Mouse (Mus musculus) spleen, postnatal 36 days (tissue): ENCODE measurements at regions not wholly inside any gene's neighbourhood (a gene's known extent, or its start where the extent isn't known, plus 50 kb on each side); places are given as distances from the start of the nearest gene placed in this dataset.
"Not testable (repeated sequence)": the region's sequence is repeated elsewhere in the genome, so short reads cannot be mapped to it uniquely, and the experiment has no call there.

ENCODE experiments used
- DNase-seq, 2 experiments: peaks; one replicate each; pipeline ENCODE4 v3.0.0; 2022; ENCODE audit warnings: low spot score in 2 of 2, mixed read lengths in 1 of 2

DNA sequence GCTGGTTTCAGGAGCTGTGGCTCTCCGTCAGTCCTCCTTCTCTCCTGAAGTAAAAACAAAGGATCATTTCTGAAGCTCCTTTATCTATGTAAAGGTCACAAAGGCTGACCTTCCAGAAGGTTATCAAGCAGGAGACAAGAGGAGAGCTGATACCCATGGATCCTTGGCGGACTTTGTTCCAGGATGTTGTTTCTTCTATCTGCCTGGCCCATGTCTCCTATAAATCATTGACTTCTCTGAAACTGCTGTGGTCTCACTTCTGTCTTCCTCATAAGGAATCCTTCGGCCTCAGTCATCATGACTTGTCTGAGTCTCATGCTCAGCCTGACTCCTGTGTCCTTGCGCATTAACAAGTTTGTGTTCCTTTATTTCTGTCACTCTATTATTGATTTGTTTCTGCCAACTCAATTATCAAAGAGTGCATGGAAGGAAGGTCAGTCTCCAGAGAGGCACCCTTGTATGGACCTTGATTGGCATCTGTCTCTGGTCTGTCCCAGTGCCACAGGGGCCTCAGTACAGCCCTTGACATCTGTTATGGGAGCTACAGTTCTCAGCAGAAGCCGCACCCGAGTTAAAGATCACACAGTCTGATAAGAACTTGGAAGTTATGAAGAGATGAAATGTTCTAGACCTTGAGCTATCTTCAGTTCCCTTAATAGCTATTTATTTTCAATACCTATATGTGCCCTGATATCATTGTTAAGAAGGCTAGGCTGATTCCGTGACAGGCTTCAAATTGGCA, 53.2 kb upstream of the Dazl start:
- DNase-seq, result no peak

DNA sequence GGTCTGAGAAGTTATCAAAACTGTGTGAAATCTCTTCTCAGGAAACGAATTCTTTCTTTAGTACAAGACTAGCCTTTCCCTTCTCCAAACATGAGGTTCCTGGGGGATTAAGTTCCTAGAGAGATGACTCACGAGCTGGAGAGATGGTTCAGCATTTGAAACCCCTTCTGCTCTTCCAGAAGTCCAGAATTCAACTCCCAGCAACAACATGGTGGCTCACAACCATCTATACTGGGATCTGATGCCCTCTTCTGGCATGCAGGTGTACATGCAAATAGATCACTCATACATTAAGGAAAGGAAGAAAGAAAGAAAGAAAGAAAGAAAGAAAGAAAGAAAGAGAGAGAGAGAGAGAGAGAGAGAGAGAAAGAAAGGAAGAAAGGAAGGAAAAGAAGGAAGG, 60.4 kb upstream of the Dazl start:
- not testable (repeated sequence) for DNase-seq

DNA sequence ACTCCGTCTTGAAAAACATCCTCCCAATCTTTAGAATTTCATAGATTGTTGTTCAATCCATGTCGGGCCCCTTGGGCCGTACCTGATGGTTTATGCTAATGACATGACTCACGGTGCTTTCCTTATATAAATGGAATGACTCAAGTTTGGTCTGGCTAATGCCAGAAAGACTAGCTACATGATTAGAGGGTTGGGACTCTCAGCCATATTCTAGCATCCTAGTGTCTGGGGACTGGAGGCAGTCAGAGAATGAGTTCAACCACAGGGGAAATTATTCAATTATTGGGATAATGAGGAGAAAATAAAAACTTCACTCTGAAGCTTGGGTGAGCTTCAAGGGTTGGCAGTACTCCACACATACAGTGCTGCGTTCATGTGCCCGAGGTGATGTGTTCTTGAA, 60.9 kb upstream of the Dazl start:
- DNase-seq, result no peak

DNA sequence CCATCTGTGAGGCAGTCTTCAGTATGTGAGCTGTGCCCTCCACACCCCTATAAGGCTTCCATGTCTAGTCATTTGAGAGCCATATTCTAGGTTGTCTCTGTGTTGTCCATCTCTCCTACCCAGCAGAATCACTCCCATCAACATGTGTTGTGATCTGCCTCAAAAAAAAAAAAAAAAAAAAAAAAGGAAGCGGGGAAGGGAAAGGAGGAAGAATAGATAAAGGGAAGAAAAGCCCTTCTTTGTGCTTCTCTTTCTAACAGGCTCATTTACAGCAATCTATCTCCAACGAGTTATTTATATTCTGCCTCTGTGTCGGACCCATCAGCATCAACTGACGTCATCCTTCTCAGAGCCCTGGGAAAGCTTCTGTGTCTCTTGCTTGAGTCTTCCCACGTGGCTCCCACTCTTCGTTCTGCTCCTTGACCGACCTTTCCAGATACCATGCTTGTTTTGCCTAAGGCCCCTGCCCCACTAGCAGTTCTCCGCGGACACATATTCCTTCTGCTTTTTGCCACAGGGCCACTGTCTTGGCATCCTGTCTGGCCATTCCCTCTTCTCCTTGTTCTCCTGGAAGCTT, 68.3 kb upstream of the Dazl start:
- no peak for DNase-seq

DNA sequence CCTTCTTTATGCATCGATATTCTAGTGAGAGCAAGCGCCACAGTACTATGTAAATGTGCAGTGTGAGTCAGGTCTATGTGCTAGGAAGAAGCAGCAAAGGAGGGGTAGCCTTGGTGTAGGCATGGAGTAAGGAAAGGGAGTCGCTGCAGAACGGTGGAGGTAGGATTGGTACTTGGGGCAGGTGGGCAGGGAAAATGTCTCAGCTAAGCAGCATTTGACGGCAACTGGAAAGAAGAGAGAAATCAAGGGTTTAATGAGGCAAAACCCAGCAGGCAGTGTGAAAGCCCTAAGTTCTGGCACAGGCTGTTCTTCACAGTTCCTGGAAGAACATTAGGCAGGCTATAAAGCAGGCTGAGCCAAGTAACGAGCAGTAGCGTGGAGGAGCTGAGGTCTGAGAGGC, 72.0 kb upstream of the Dazl start:
- no peak for DNase-seq

DNA sequence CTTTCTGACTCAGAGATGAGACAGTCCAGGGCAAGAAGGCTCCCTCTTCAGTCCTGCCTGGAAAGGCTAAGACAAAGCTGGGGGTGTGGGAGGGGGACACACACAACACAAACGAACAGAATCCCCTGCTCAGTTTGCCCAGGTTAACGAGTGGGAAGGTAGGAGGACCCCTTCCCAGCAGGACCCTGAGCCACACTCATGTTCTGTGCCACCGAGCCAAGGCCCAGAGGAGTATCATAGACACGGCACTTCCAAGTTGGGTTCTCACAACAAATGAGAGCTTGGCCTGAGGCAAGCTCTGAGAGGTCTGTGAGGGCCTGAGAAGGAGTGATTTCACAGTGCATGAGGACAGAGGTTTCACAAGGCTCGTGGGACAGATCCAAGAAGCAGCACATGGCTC, 72.7 kb upstream of the Dazl start:
- no peak for DNase-seq

DNA sequence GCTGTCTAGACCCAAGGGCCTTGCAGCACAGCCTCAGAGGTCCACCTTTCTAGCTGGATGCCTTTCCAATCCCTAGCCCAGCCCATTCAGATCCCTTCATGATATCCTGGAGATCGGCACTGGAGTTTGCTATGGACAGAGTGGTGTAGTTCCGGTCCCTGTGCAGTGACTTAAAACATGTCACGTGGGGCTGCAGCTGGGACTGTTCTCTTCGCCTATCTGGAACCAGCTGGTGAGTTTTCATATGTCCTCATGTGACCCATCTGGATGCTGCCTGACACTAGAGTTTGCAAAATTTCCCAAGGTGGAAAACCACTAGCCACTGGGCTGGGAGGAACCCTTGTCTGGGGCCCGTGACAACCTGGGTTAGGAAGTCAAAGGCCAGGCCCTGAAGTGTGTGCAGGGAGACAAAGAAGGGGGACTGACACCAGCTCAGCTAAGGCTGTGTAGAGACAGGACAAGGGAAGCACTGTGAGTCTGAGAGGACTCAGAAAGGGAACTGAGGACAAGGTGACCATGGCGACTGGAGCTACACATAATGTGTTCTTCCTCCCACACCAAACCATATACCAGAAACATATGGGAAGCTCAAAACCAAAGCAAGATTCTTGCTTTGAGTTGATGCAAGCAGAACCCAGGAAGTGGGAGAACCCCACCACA, 75.9 kb upstream of the Dazl start:
- DNase-seq, result no peak

DNA sequence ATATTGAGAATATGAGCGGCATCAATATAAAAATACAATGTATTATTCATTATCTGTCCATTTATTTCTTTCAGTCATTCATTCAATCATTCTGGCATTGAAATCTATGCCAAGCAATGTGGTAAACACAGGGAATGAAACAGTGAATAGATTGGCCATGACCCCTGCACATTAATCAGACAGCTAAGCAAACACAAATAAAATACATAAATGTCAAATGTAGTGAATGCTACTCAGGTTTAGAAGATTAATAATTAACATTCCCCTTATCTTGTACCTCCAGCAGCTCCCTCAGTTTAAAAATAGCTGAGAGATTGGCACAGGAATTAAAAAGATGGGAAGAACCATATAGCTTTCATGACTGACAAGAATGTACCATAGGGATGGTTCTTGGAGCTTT, 77.0 kb upstream of the Dazl start:
- no peak for DNase-seq

DNA sequence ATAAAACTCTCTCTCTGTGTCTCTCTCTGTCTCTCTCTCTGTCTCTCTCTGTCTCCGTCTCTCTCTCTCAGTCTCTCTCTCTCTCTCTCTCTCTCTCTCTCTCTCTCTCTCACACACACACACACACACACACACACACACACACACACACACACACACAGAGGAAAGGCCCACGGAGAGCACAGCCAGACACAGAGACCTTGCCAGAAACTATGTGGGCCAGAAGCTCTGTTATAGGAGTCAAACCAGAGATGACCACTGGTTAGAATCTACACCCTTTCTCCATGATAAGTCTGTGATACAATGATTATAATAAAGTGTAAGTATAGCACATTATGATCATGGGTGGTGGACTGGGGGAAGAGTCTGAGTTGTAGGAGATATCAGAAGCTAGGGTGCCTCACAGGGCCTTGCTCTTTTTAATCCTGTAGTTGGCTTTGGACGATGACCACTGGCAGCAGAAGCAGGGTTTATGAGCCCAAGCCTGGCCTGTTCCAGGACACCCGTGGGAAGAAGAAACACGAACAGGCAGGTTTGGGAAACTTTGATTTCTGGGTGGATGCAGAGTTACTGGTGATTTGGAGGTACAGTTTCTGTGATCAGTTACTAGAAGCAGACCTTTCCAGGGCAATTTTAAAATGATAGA, 80.2 kb upstream of the Dazl start:
- no peak for DNase-seq

DNA sequence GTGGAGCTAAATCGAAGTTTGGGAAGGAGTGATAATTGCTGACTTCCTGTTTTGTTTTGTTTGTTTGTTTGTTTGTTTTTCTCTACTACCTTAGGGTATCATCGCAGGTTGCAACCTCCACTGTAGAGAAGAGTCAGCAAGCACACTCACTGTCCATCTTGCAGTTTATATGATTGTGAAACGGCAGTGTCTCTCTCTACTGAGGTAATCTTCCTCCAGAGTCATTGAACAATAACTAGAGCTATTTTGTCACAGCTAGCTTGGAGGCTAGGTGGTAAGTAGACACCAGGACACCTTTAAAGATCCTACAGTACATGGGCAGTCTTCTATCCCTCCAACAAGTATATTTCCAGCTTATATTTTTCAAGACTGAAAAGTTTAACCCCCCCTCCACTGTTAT, 82.0 kb upstream of the Dazl start:
- no peak for DNase-seq

DNA sequence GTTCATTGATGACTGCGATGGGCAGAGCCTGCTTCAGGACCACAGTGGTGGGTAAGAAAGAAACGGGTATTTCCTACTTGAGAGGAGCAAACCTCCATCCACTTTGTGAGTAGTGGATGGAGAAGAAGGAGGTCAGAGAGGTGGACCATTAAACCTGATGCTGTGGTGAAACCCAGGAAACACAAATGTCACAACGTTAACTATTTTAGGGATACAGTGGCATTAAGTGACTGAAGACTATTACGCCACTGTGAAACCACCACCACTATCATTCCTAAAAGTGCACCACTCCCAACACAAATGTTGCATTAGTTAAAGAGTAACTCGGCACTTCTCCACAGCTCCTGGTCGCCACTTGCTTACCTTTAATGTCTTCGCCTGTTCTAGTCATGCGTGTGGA, 83.3 kb upstream of the Dazl start:
- DNase-seq, result no peak

DNA sequence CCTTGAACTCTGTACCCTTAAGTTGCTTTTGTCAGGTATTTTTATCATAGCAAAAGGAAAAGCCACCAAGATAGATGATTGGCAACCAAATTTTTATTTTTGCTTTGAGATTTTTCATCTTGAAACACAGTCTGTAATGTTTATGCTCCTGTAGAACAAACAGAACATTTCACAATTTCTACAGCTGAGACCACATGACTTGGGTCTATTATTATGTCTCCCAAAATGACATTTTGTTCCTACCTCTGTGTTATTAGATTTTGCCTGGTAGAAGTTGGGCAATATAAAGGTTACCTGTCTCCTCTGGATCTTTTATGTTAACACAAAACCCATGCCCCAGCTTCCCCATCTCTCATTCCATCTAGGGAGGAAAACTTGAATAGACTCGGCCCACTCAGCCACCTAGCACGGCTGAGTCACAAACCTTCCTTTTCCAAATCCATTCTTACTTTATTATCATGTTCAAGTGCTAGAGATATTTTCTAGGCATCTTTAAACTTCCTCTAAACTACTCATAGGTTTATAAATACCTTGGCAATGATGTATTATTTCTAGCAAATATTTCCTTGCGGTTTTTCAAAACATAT, 84.8 kb upstream of the Dazl start:
- no peak for DNase-seq

DNA sequence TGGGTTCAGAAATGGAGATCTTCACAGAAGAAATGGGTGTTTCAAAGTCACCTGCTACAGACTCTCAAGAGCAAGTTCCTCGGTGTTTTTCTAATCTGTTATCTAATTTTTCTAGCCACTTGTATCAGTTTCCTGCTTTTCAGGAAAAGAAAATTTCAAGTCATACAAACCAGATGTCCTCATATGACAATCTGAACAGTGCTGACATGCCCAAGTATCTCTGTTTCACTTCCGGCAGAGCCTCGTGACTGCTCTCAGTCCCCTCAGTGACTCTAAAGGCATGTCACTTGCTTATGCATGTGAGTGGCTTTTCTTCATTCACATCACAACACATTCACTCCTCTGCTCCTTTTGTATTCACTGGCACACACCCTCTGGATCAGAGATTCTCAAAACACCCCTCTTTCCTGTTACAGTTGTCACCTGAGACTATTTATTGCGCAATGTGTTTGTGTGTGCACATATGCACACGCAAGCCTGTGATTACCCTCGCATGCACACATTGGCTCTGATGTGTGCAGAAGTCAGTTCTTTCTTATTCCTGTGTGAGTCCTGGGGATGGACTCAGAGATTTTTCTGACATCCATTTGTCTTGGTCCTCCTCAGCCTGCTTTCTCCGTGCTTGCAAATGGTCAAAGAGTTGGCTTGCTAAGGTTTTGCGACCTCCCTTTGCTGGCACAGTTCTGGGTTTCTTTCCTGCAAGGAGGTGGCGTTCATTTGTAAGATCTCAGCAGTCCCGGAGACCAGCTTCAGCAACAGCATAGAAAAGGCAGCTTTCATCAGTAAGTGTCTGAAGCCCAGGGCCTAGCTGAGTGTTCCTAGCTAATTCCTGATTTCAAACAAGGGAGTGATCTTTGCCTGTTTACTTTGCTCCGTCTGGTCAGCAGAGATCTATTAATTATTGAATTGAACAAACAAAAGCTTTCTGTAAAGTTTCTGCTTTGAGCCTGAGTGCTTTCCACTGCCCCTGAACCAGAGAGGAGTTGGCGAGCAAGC, 95.6 kb upstream of the Dazl start:
- peak in 1 of 2 experiments; percentile 15 for DNase-seq

DNA sequence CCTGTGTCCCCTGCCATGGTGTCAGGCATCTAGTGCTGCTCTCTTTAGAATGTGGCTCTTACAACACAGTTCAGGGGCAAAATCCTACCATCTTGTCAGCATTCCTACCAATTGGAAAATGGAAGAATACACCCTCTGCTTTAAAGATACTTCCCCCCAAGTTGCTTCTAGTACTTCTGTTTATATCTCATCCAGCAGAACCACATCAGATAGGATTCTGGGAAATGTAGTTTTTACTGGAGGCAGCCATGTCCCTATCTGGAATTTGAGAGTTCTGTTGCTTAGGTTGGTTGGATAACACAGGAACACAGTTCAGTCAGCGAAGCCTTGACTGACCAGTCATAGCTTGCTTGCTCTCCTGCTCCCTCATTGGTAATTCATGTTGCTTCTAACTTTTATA, 96.7 kb upstream of the Dazl start:
- no peak for DNase-seq

DNA sequence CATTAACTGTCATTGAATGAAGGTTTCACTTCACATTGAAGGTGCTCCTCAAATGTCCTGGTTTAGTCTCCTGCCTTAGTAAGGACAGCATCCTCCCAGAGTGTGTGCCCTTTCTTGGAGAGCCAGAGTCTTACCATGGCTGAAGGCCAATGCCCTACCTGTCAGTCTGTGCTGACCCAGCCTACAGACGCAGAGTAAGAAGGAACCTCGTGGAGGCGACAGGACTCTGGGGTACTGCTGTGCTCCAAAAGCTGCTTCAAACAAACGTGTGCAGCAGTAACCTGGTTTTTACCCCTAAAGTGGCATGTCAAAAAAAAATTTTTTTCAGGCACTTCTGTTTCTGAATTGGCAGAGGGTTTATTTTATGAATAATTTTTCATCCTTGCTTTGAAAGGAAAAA, 97.8 kb upstream of the Dazl start:
- DNase-seq, result no peak

DNA sequence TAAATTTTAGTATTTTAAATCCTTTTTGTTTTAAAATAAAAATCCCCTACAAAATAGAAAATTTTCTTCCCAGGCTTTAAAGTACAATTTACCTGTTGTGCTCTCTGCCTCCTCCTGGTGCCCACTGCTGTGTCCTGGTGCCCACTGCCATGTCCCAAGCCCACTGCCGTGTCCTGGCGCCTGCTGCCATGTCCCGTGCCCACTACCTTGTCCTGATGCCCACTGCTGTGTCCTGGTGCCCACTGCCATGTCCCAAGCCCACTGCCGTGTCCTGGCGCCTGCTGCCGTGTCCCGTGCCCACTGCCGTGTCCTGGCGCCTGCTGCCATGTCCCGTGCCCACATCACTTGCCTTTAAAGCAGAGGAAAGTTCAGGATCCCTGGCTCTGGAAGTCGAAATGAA, 98.6 kb upstream of the Dazl start:
- DNase-seq, result no peak

DNA sequence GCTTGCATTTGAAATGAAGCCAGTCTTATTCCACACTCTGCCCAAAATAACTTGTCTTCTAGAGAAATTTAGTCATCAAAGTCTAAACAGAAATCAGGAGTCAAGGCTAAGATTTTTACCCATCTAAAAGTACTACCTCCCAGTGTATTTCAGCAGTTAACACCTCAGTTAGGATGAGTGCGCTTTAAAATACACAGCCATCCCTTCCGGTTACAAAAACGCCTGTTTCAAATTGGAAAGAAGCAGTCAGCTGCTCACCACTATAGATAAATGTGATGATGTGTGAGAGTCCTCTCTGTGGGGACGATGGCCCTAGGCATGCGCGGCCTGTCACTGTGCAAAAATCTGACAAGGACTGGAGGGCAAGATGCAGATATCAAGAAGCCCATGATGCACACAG, 99.0 kb upstream of the Dazl start:
- DNase-seq, result no peak

DNA sequence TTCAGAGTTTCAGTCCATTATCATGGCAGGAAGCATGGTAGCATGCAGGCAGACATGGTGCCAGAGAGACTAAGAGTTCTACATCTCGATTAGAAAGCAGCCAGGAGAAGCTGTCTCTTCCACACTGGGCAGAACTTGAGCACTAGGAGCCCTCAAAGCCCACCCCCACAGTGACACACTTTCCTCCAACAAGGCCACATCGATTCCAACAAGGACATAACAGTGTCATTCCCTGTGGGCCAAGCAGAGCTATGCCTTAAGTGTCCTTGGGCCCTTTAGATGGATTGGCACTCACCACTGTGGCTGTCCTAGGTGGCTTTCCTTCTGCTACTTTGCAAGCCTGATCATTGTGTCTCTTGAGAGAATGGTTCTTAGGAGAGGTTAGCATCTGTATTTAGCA, 99.5 kb upstream of the Dazl start:
- no peak for DNase-seq

DNA sequence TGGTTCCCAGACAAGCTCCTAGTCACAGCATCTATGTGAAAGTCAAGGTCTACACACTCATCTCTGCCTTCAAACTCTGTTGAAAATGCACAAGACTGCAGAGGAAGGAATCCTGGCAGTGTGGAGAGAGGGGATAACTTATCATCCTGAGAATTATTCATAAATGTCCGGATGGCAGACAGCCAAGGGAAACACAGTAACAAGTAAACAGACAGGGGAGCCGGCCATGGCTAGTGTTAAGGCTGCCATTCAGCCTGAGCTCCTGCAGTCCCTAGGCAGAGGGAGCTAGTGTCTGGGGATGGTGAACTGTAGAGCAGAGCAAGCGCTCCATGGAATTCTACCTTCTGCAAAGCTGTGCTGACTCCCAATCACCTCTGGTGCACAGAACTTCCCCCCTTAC, 100.3 kb upstream of the Dazl start:
- DNase-seq, result no peak

DNA sequence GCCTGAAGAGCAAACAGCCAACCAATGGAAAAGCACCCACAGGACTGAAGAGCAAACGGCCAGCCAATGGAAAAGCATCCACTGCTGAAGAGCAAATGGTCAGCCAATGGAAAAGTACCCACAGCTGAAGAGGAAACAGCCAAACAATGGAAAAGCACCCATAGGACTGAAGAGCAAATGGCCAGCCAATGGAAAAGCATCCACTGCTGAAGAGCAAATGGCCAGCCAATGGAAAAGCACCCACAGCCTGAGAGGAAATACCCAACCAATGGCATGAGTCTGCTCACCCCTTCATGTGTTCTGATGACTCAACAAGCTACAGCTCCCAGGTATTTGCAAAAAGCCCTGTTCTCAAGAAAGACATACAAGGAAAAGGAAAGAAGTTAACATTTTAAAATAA, 101.4 kb upstream of the Dazl start:
- no peak for DNase-seq

DNA sequence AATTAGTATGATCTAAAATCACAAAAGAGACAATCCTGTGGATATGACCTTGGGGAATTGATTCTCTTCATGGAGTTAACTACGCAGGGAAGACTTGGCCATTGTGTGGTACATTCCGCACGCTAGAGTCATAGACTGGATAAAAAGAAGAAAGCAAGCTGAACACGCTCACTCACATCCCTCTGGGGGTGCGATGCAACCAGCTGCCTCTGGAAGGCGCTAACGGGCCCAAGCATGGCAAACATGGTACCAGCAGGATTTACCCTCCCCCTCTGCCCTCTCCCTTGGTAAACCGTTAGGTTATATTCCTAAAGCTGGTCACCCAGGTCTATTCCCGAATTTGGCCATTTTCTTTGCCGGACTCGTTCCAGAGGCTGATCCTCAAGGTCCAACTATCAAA, 102.2 kb upstream of the Dazl start:
- DNase-seq, result no peak
